Mouse (Mus musculus) CH12.LX (cell line): ENCODE results near the gene Dynlt1f.
"Not testable (repeated sequence)": the region's sequence is repeated elsewhere in the genome, so short reads cannot be mapped to it uniquely, and the experiment has no call there.

Source experiments
- BHLHE40 ChIP-seq: IDR thresholded peaks from 2 replicates; pipeline ENCODE4 v1.6.1; 2011; ENCODE audit warnings: mild to moderate bottlenecking, low read depth, low read length, improper control_type of control experiment
- CTCF ChIP-seq, 2 experiments: IDR thresholded peaks in 1 of 2; conservative IDR thresholded peaks in 1 of 2; 2 replicates each; pipeline ENCODE4 v1.5.1; 2011 to 2012; ENCODE audit warnings: low read depth in 2 of 2, low read length in 2 of 2, improper control_type of control experiment in 1 of 2, inconsistent platforms in 1 of 2, mild to moderate bottlenecking in 1 of 2, moderate library complexity in 1 of 2
- EP300 ChIP-seq: IDR thresholded peaks from 2 replicates; pipeline ENCODE4 v1.6.1; 2011; ENCODE audit warnings: low read length, improper control_type of control experiment
- KAT2A ChIP-seq: IDR thresholded peaks from 2 replicates; pipeline ENCODE4 v1.6.1; 2012; ENCODE audit warnings: low read length, improper control_type of control experiment, inconsistent platforms; ENCODE audit not compliant: insufficient replicate concordance
- MAX ChIP-seq: IDR thresholded peaks from 2 replicates; pipeline ENCODE4 v1.6.1; 2011; ENCODE audit warnings: low read length, improper control_type of control experiment
- MXI1 ChIP-seq: IDR thresholded peaks from 2 replicates; pipeline ENCODE4 v1.6.1; 2011; ENCODE audit warnings: mild to moderate bottlenecking, low read depth, low read length, improper control_type of control experiment
- MYC ChIP-seq: IDR thresholded peaks from 2 replicates; pipeline ENCODE4 v1.6.1; 2011; ENCODE audit warnings: low read depth, mild to moderate bottlenecking, improper control_type of control experiment, low read length
- NRF1 ChIP-seq: IDR thresholded peaks from 2 replicates; pipeline ENCODE4 v1.6.1; 2014; ENCODE audit warnings: low read depth, mild to moderate bottlenecking, inconsistent platforms, low read length, improper control_type of control experiment, moderate library complexity
- POLR2A ChIP-seq: IDR thresholded peaks from 2 replicates; pipeline ENCODE4 v1.6.1; 2011; ENCODE audit warnings: low read depth, mild to moderate bottlenecking, improper control_type of control experiment, low read length
- SIN3A ChIP-seq: IDR thresholded peaks from 2 replicates; pipeline ENCODE4 v1.6.1; 2012; ENCODE audit warnings: low read length, improper control_type of control experiment, inconsistent platforms
- TCF12 ChIP-seq: IDR thresholded peaks from 2 replicates; pipeline ENCODE4 v1.6.1; 2014; ENCODE audit warnings: low read depth, mild to moderate bottlenecking, inconsistent platforms, low read length, improper control_type of control experiment
- USF1 ChIP-seq: IDR thresholded peaks from 2 replicates; pipeline ENCODE4 v1.6.1; 2014; ENCODE audit warnings: low read depth, mild to moderate bottlenecking, inconsistent platforms, low read length, improper control_type of control experiment

- not testable (repeated sequence) for TF ChIP-seq POLR2A; TCF12; CTCF (conservative IDR thresholded peaks at IDR 0.05 in 1 of 2, IDR thresholded peaks at IDR 0.05 in 1 of 2; ENCODE audit: low read depth in 2 of 2, low read length in 2 of 2); MYC; KAT2A; MXI1; MAX; EP300; BHLHE40; USF1; SIN3A; NRF1
Observed at GRCm38 (mm10) chr17:6620035-6620434, 35.7 kb downstream of the Dynlt1f start.
